Mouse (Mus musculus) stomach, postnatal 0 days (tissue): ENCODE measurements around the gene Esp8. TPM values are rescaled to one million over a fixed set of nuclear protein-coding genes. Genes with fewer than 3 reads are reported as not detected.
A peak's percentile ranks its signal among the peaks of the same experiment; 100 is the strongest.
"Not testable (repeated sequence)": the region's sequence is repeated elsewhere in the genome, so short reads cannot be mapped to it uniquely, and the experiment has no call there.

Experiments
- ATAC-seq: fragments of 200-750 bp; cut with Nextera tagmentation; 2 replicates; pipeline ENCODE4 v1.8.0; 2017; ENCODE audit not compliant: low FRiP score, low TSS enrichment
- DNase-seq: peaks from one replicate; pipeline ENCODE4 v3.0.0-alpha.2; 2016; ENCODE audit warnings: low spot score
- H3K27ac ChIP-seq: fragments of 300-500 bp; sonication (generic); replicated peaks from 2 replicates; pipeline ENCODE4 v1.5.1; 2014; ENCODE audit warnings: mild to moderate bottlenecking, control low read depth
- H3K27me3 ChIP-seq: fragments of 300-500 bp; sonication (generic); 2 replicates; pipeline ENCODE4 v1.6.1; 2014; ENCODE audit warnings: low read length; ENCODE audit not compliant: control insufficient read depth, insufficient read depth
- H3K36me3 ChIP-seq: fragments of 300-500 bp; sonication (generic); 2 replicates; pipeline ENCODE4 v1.6.1; 2014; ENCODE audit warnings: low read length, mixed read lengths; ENCODE audit not compliant: control insufficient read depth, insufficient read depth
- H3K4me1 ChIP-seq: fragments of 300-500 bp; sonication (generic); replicated peaks from 2 replicates; pipeline ENCODE4 v1.6.1; 2014; ENCODE audit warnings: antibody characterized with exemption; ENCODE audit not compliant: control insufficient read depth, insufficient read depth
- H3K4me2 ChIP-seq: fragments of 300-500 bp; sonication (generic); replicated peaks from 2 replicates; pipeline ENCODE4 v1.6.1; 2014; ENCODE audit warnings: low read depth, mild to moderate bottlenecking, control low read depth, moderate library complexity
- H3K4me3 ChIP-seq: fragments of 300-500 bp; sonication (generic); 2 replicates; pipeline ENCODE4 v1.5.1; 2014; ENCODE audit warnings: low read depth, low read length, control low read depth
- H3K9ac ChIP-seq: fragments of 300-500 bp; sonication (generic); 2 replicates; pipeline ENCODE4 v1.6.1; 2014; ENCODE audit warnings: mild to moderate bottlenecking, low read length, control low read depth, mixed read lengths
- H3K9me3 ChIP-seq: fragments of 300-500 bp; sonication (generic); 2 replicates; pipeline ENCODE4 v1.6.1; 2016; ENCODE audit warnings: low read length; ENCODE audit not compliant: control insufficient read depth
- CTCF ChIP-seq: IDR thresholded peaks from 2 replicates; pipeline ENCODE4 v1.5.1; 2016; ENCODE audit warnings: antibody characterized with exemption, low read depth, mild to moderate bottlenecking, moderate library complexity
- EP300 ChIP-seq: optimal IDR thresholded peaks from 2 replicates; pipeline ENCODE3; 2016; ENCODE audit warnings: antibody characterized with exemption
- WGBS: fragments of 180-500 bp; shearing (Covaris S2); extraction: QIAGEN DNeasy Blood & Tissue Kit; methylation state at CpG from one replicate; pipeline ENCODE4 v1.1.7; 2014; 5-methylcytosine and 5-hydroxymethylcytosine counted together
- polyA plus RNA-seq: library from polyadenylated mRNA; unstranded; fragments of >200 nt; fragmentation: Nextera tagmentation; extraction: Ambion mirVana; gene quantifications from 2 replicates; pipeline ENCODE4 v1.2.1, GENCODE M21; 2015

Esp8 gene
- polyA plus RNA-seq, result 0.22 TPM in 1 of 2 replicates, not detected in the other

DNA sequence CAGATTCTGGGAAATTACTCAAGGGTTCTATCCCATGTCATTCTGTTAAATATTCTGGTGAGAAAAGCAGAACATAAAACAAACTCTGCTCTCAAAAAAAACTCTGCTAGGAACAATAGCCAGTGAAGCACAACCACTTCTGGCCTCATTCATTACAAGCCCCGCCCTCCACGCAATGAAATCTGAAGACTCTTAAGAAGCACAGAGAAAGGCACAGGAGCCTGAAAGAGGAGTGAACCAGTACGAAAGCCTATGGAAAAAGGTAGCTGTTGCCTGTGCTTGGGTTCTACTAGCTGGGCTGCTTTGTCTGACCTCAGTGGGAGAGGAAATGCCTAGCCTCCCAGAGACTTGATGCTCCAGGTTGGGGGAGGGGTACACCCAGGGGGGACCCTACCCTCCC is at the start of gene Esp8:
Esp8 (plus strand) TSS at position 205 of the 400 bp plus-strand sequence.
- no peak for DNase-seq
- no peak within 1 kb of the TSS for H3K4me2 ChIP-seq
- WGBS, result 59% methylated on average over 3 of the region's 3 CpGs
- H3K4me1 ChIP-seq, result no peaks in the 10 kb centered on the region
- no peaks in the 10 kb centered on the region for H3K9me3 ChIP-seq
- ATAC-seq, result no peak
- H3K27me3 ChIP-seq, result no peaks in the 10 kb centered on the region
- no peak within 1 kb of the TSS for H3K4me3 ChIP-seq
- H3K9ac ChIP-seq, result no peak within 1 kb of the TSS
- H3K36me3 ChIP-seq, result no peaks in the 10 kb centered on the region
- TF ChIP-seq CTCF, result no peak
- no peak within 1 kb of the TSS for H3K27ac ChIP-seq

GRCm38 (mm10) chr17:40483566-40483965 is 36.3 kb upstream of the Esp8 start:
- H3K9ac ChIP-seq, DNase-seq, H3K36me3 ChIP-seq, H3K4me3 ChIP-seq, H3K4me1 ChIP-seq, H3K27me3 ChIP-seq, ATAC-seq, H3K9me3 ChIP-seq, H3K4me2 ChIP-seq, H3K27ac ChIP-seq: not testable (repeated sequence)
- 88% methylated on average over 10 of the region's 10 CpGs for WGBS

- H3K4me2 ChIP-seq, H3K9me3 ChIP-seq, ATAC-seq, H3K9ac ChIP-seq, H3K36me3 ChIP-seq, H3K4me3 ChIP-seq, DNase-seq, H3K27ac ChIP-seq, H3K27me3 ChIP-seq, H3K4me1 ChIP-seq: not testable (repeated sequence)
- 85% methylated on average over 4 of the region's 4 CpGs for WGBS
Measured at GRCm38 (mm10) chr17:40495468-40496185, 24.2 kb upstream of the Esp8 start.

- no peak overlapping the region for H3K9ac ChIP-seq
- DNase-seq (no peak), ATAC-seq (0 out of 2 replicates have a peak, but pooled peaks have one; percentile 49)
- H3K4me3 ChIP-seq, result no peak overlapping the region
- TF ChIP-seq CTCF (no peak), EP300 (no peak)
- 61% methylated on average over 3 of the region's 3 CpGs for WGBS
- no peaks in the 10 kb centered on the region for H3K9me3 ChIP-seq
- no peaks in the 10 kb centered on the region for H3K36me3 ChIP-seq
- no peak overlapping the region for H3K4me2 ChIP-seq
- no peak overlapping the region for H3K27ac ChIP-seq
- H3K27me3 ChIP-seq, result no peaks in the 10 kb centered on the region
- H3K4me1 ChIP-seq, result no peaks in the 10 kb centered on the region
Measured at GRCm38 (mm10) chr17:40529813-40530212, 10.0 kb downstream of the Esp8 start.

DNA sequence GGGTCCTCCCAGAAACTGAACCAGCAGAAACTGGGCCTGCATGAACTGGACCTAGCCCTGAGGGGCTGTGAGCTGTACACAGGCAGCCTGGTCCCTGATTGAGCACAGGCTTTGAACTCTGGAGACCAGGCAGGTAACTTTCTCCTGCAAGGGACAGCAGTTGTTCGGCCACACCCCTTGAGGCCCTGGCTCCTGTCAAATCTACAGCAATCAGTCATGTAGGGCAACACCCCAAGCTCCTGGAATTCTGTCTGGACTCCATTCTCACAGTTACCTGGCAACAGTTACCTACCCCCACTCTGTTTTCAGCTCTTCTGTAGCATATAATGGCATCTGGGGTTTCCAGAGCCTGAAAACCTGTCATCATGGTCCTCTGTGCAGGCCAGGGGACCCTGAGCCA is 11.3 kb downstream of the Esp8 start:
- Histone ChIP-seq H3K9me3 (no peaks in the 10 kb centered on the region), H3K4me2 (no peak overlapping the region), H3K36me3 (no peaks in the 10 kb centered on the region), H3K27me3 (no peaks in the 10 kb centered on the region), H3K9ac (no peak overlapping the region), H3K27ac (no peak overlapping the region), H3K4me1 (no peaks in the 10 kb centered on the region), H3K4me3 (no peak overlapping the region)
- WGBS, result 28% methylated on average over 1 of the region's 1 CpGs
- DNase-seq (peak; percentile 29), ATAC-seq (peak; percentile 61; the same call in 1 of the 2 replicates)
- no peak for TF ChIP-seq CTCF
- TF ChIP-seq EP300, result no peak

- H3K4me3 ChIP-seq, H3K9me3 ChIP-seq, ATAC-seq, H3K36me3 ChIP-seq, DNase-seq, H3K27ac ChIP-seq, H3K27me3 ChIP-seq, H3K9ac ChIP-seq, H3K4me2 ChIP-seq, H3K4me1 ChIP-seq: not testable (repeated sequence)
- 33% methylated on average over 5 of the region's 5 CpGs for WGBS
Measured at GRCm38 (mm10) chr17:40547005-40547404, 27.2 kb downstream of the Esp8 start.
